Mouse (Mus musculus) gastrocnemius, adult 2 months (tissue): ENCODE results near the gene Prl7b1. TPM values are rescaled to one million over a fixed set of nuclear protein-coding genes. Genes with fewer than 3 reads are reported as not detected.

Experiments
- DNase-seq: peaks from one replicate; pipeline ENCODE4 v3.0.0; 2022
- H3K27ac ChIP-seq: fragments of 200-600 bp; 2 replicates; pipeline ENCODE4 v1.8.1; 2022; ENCODE audit warnings: mild to moderate bottlenecking
- H3K4me3 ChIP-seq: fragments of 200-600 bp; 2 replicates; pipeline ENCODE4 v1.8.1; 2022; ENCODE audit warnings: mild to moderate bottlenecking, moderate library complexity
- CTCF ChIP-seq: fragments of 200-600 bp; IDR thresholded peaks from 2 replicates; pipeline ENCODE4 v1.8.1; 2022; ENCODE audit warnings: antibody characterized with exemption, mild to moderate bottlenecking, moderate library complexity
- intact Hi-C: fragments of 180-260 bp; cut with DNase I; formaldehyde crosslinking; loops from one replicate; pipeline ENCODE4 v1.15.1; 2025
- long read RNA-seq, 2 experiments: library from polyadenylated mRNA; stranded (forward); transcript quantifications; one replicate each; pipeline ENCODE4 v2.0.0; 2021
- total RNA-seq, 2 experiments: library from RNA; stranded (reverse); gene quantifications; 2 replicates each; pipeline ENCODE4 v1.2.3; 2021

Prl7b1 gene
- total RNA-seq = not detected
- long read RNA-seq, experiment 1 = 0 reads
- long read RNA-seq, experiment 2 = 0 reads

GRCm38 (mm10) chr13:27610482-27610881 is at the start of gene Prl7b1:
TSS of gene Prl7b1 (minus strand) at chr13:27610582.
- no peak for TF ChIP-seq CTCF
- intact Hi-C loops = no loop called here
- Histone ChIP-seq H3K27ac (no peak within 1 kb of the TSS), H3K4me3 (no peak within 1 kb of the TSS)
- DNase-seq = no peak

GRCm38 (mm10) chr13:27642393-27642792 is 32.0 kb upstream of the Prl7b1 start, which contains the start of gene Prl7a1:
TSS of gene Prl7a1 (minus strand) at chr13:27642493.
- intact Hi-C loops = no loop called here
- DNase-seq = no peak
- Histone ChIP-seq H3K27ac (no peak within 1 kb of the TSS), H3K4me3 (no peak within 1 kb of the TSS)
- TF ChIP-seq CTCF = no peak

GRCm38 (mm10) chr13:27582071-27582470 is 28.3 kb downstream of the Prl7b1 start, which contains the start of gene Prl8a1:
TSS of gene Prl8a1 (minus strand) at chr13:27582171.
- TF ChIP-seq CTCF = no peak
- no peak for DNase-seq
- H3K27ac ChIP-seq = no peak within 1 kb of the TSS
- H3K4me3 ChIP-seq = no peak within 1 kb of the TSS
- intact Hi-C loops = no loop called here

- H3K4me3 ChIP-seq = no peak within 1 kb of the TSS
- no peak for TF ChIP-seq CTCF
- DNase-seq = no peak
- no peak within 1 kb of the TSS for H3K27ac ChIP-seq
- intact Hi-C loops = no loop called here
These were observed 45.9 kb downstream of the Prl7b1 start, which contains the start of gene Prl8a9 for GRCm38 (mm10) chr13:27564506-27564905. TSS of gene Prl8a9 (minus strand) at chr13:27564606.

- H3K4me3 ChIP-seq = no peak overlapping the region
- TF ChIP-seq CTCF = no peak
- intact Hi-C loops = no loop called here
These were observed 57.0 kb downstream of the Prl7b1 start for GRCm38 (mm10) chr13:27553336-27553735.

More at GRCm38 (mm10) chr13:27553336-27553735, 57.0 kb downstream of the Prl7b1 start:
- no peak overlapping the region for H3K27ac ChIP-seq
- DNase-seq = no peak

Other genes with a start within 250 kb of the Prl7b1 start
- gene Prl2b1, start 219.7 kb downstream of the Prl7b1 start, total RNA-seq = not detected
- not detected for gene Prl8a6, start 171.9 kb downstream of the Prl7b1 start, total RNA-seq
- gene Prl8a8, start 97.4 kb downstream of the Prl7b1 start, total RNA-seq = not detected
- not detected for gene Prl8a9, start 46.0 kb downstream of the Prl7b1 start, total RNA-seq
- not detected for gene Prl8a1, start 28.4 kb downstream of the Prl7b1 start, total RNA-seq
- gene Prl7a1, start 31.9 kb upstream of the Prl7b1 start, total RNA-seq = not detected
- not detected for gene Prl7a2, start 57.5 kb upstream of the Prl7b1 start, total RNA-seq
- gene Prl7d1, start 106.2 kb upstream of the Prl7b1 start, total RNA-seq = not detected
- not detected for gene Prl7c1, start 170.2 kb upstream of the Prl7b1 start, total RNA-seq
- gene Prl2a1, start 191.1 kb upstream of the Prl7b1 start, total RNA-seq = not detected
- not detected for gene Prl2c1, start 238.8 kb upstream of the Prl7b1 start, total RNA-seq